Mouse (Mus musculus) granulocyte monocyte progenitor cell, adult 5-6 weeks (primary cell): ENCODE data around the gene Lrtm1. TPM values are rescaled to one million over a fixed set of nuclear protein-coding genes. Genes with fewer than 3 reads are reported as not detected.

Experiments
- ATAC-seq: replicated peaks from 2 replicates; pipeline ENCODE4 v1.8.0; 2016; ENCODE audit warnings: mild to moderate bottlenecking, moderate TSS enrichment, inconsistent platforms; ENCODE audit not compliant: poor library complexity, severe bottlenecking
- total RNA-seq, 2 experiments: library from RNA; stranded (forward) in 1 of 2; stranded (reverse) in 1 of 2; fragments of 200-712, 200-1000 nt in 1 of 2; fragments of >200 nt in 1 of 2; fragmentation: Nextera tagmentation in 1 of 2; gene quantifications; 2 replicates each; pipeline ENCODE4 v1.2.3; 2014 to 2017

Lrtm1 gene
- not detected in 2 replicates for total RNA-seq (2014; fragmentation: Nextera tagmentation)
- total RNA-seq (2017), result not detected in 2 replicates

GRCm38 (mm10) chr14:29017883-29018282, at the start of gene Lrtm1:
Gene Lrtm1 (plus strand): TSS chr14:29018208.
- no peak for ATAC-seq

DNA sequence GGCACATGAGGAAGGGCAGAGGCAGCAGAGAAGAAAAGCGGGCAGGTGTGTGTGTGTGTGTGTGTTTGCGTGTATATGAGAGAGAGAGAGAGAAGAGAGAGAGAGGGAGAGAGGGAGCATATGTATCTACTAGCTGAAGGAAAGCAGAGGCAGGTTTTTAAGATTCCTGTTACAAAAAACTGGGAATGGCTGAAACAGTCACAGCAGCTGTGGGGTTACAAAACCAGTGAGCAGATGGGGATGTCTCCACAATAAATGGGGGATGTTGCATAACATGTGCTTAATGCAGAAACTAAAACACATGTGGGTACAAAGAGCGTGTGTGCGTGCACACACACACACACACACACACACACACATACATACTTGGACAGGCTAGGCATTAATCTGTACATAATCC, 48.8 kb upstream of the Lrtm1 start:
- no peak for ATAC-seq

GRCm38 (mm10) chr14:28972620-28973019, 45.4 kb upstream of the Lrtm1 start:
- no peak for ATAC-seq

DNA sequence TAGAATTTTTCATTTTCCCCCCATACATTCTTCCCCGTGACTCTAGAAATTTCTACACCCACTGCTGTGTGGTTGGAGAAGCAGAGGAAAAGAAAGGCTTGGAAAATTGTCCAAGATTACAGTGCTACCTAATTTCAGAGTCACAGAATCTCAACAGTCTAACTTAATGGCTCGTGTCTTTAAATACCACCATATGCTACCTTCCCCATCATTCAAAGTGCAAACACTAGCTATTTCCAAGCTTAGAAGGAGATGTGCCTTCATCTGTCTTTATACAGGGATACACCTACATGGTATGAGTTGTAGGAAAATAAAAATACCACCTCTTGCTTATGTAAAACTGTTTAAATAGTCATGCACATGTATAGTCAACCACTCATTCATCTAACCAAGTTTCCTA, 38.8 kb upstream of the Lrtm1 start:
- no peak for ATAC-seq

DNA sequence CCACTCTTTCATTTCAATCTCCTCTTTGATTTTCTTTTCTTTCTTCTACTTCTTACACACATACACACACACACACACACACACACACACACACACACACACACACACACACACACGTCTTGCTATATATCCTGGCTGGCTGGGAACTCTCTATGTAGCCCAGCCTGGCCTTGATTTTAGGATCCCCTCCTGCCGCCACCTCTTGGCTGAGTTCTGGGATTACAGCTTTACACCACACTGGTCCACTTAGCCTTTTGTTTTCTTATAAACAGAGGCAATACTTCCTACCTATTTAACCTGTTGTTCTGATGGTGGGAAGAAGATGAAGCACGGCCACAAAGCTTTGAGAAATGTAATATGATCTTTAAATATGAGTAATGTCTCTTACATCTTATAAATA, 37.5 kb upstream of the Lrtm1 start:
- ATAC-seq, result no peak

- no peak for ATAC-seq
Observed at GRCm38 (mm10) chr14:28984276-28984675, 33.7 kb upstream of the Lrtm1 start.

DNA sequence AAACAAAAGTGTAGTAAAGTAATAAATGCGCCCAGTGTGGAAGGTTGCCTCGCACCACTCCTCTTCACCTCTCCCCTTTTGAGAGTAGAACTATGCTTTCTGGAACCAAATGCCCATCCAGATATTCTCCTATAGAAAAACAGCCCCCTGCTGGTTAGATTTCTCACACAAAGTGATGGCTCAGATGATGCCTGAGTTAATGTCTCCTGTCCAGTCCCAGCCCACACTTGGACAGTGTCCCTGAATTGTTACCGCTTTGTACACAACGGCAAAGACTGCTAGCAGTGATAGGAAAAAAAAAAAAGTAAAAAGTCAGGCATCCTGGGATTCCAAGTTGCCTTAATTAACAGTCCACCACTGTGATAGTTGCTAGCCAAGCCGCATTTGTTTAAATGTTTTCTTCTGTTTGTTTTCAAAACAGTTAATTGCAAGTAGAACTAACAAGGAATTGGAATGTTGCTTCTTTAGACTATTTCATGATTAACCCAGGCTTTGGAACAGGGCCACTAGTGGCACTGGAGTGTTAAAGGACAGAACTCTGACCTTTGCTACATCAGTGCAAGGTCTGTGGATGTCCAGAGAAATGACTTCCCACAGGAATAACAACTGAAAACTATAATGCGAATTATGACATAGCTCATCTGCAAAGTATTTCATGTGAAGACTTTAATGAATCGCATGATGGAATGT, 29.7 kb upstream of the Lrtm1 start:
- no peak for ATAC-seq

DNA sequence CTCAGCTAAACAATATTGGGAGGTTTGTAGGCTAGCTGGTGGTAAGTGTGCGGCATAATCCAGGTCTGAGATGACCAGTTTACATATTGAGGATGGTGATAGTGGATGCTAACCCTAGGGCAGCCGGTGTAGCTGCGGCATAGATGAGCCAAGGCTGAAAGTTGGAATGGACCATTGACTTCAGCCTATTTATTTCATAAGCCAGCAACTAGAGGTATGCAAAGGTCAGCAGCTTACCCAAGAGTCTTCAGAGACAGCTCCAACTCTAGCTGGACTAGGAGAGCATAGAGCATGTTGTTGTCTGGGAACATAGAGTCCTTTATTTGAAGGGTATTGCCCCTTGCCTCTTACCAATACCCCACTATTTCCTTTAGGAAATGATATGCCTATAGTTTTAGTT, 21.4 kb upstream of the Lrtm1 start:
- no peak for ATAC-seq

DNA sequence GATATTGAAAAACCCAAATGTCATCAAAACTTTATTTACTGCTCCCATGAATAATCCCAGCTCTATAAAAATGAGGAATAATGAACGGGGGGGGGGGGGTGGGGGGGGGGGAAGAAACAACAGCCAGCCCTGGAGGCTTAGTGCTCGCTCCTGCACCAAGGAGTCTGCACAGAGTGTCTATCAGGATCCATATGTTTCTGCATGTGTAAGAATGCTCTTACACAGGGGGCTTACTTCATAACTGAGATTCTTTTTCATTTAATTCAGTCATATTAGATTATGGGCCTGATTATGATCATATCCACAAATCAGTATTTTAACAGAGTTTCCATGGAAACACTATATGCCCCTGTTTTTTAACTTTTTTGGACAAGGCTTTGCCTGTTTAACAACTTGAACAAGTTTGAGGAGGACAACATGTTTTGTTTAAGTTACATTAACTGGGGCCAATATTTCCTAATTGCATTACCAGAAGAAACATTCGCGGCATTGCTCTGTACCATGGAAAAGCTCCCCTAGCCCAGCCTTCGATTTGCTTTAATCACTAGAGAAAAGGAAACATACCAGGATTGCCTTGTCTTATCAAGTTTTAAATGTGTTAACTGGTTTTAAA, 12.7 kb upstream of the Lrtm1 start:
- ATAC-seq, result no peak

- ATAC-seq, result no peak
Observed at GRCm38 (mm10) chr14:29009644-29010043, 8.4 kb upstream of the Lrtm1 start.

DNA sequence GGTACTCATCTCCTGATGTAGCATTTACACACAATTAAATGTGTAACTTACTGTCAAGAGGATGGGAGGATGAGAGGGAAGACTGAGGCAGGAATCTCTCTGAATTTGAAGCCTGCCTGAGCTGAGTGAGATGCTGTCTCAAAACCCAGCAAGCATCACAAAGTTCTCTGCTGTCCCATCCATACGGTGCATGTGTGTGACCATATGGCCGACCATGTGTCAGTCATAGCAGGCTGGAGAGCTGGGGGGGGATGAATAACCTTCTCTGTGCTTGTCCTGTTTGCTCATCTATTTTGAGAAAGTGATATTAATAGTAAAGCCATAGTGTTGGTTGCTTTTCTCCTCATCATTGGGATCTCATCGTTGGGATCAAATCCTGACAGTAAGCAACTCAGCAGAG, 4.8 kb upstream of the Lrtm1 start:
- no peak for ATAC-seq

DNA sequence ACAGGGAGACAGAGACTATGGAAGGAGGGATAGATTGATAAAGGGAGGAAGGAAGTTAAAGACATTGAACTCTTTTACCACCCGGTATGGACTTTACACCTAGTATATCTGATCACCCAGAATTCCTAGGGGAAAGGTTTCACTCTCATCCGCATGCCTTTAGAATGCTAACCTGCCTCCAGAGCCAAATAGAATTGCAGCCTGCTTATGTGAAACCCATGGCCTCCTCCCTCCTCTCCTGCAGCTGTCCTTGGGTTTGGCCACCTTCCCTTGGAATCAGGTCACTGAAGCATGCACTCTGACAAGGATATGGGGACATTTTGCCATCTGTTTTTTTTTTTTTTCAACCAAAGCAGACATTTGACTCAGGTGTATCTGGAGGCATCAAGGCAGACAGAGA, 3.3 kb upstream of the Lrtm1 start:
- no peak for ATAC-seq

DNA sequence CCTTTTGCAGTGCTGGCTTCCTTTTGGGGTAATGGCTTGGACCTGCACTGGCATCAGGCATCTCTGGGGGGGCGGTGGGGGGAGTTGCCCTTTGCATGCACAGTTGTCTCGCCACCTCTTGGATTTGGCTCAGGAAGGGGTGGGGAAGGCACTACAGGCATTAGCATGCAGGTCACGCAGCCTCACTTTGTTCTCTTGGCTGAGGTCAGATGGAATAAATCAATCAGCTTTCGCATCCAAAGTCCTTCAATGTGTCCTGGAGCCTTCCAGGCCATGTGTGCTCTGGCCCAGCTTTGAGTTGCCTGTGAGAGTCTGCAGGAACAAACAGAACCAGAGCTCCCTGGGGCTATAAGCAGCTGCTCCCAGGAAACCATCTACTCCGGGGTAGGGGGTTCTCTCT, 2.1 kb upstream of the Lrtm1 start:
- no peak for ATAC-seq

DNA sequence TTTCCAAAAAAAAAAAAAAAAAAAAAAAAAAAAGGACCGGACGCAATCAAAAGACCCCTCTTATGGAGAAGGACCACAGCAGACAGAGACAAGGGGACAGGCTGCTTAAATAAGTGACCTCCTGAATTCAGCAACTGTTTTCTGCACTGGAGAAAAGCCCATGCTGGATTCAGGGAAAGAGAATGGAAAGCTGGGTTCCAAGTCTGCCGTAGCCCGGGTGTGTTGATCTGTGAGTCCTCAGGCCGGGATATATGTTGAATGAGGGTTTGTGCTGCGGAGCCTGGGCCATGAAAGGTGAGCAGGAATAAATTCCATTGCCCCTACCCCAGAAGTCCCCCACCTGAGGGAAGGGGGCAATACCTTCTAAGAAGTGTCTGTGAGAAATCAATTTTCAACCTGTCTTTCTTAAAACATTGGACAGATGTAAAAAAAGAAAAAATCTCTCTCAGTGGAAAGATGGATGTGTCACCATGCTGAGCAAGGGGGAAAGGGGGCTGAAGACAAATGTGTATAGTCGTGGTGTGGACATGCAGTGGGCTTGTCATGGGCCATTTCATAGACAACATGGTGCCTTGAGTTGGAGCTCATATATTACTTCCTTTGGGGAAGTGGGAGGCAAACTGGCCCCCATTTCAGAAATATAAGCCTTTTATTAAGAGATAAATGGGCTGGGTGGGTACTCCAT, 450 bp downstream of the Lrtm1 start:
- no peak for ATAC-seq

GRCm38 (mm10) chr14:29021295-29021694, 3.3 kb downstream of the Lrtm1 start:
- ATAC-seq, result no peak

- no peak for ATAC-seq
Observed at GRCm38 (mm10) chr14:29023246-29023645, 5.2 kb downstream of the Lrtm1 start.

DNA sequence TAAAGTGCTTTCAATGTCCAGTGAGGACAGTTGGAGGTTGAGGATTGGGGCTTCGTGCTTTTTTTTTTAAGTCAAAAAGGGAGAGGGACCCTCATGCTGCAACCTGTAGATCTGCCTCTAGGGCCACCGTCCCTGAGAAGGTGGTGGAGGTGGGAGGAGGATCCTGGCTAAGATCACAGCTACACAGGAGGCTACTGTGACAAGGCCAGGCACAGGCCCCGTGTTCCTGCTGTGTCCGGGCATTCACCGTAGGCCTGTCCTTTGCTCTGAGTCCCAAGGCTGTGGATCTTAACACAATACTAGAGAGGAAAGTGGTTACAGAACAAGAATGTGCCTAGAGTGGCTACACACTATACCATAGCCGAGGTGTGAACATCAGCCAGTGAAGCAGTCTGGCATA, 7.3 kb downstream of the Lrtm1 start:
- no peak for ATAC-seq

GRCm38 (mm10) chr14:29027276-29027675, 9.3 kb downstream of the Lrtm1 start:
- ATAC-seq, result no peak

DNA sequence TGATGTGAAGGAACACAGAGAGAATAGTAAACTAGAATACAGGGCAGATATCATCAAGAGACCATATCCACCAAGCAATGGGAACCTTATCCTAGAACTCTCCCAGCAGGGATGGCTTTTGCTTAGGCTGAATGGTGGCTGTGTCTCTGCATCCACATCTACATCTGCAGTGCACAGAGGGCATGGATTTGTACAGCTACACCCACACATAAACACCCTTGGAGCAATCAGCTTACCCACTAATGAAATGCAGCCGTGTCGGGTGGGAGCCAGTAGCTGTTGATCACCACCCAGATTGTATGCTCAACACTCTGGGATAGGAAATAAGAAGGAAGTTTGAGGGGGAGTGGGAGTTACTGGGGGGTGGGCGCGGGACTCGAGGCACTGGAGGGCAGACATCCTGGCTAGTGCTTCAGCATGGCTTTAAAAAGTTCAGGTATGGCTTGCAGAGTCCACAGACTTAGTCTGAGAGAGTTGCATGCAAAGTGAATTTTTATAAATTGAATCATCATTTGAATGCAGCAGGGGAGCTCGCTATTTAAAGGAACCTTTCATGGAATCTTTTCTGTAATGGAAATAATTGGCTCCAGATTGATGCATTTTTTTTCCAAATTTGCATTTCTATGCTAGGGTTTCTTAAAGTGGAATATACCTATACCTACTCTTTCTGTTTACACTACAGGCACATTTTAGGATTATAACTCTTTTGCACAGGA, 10.5 kb downstream of the Lrtm1 start:
- ATAC-seq, result no peak

- ATAC-seq, result no peak
Observed at GRCm38 (mm10) chr14:29029107-29029469, 11.1 kb downstream of the Lrtm1 start.

DNA sequence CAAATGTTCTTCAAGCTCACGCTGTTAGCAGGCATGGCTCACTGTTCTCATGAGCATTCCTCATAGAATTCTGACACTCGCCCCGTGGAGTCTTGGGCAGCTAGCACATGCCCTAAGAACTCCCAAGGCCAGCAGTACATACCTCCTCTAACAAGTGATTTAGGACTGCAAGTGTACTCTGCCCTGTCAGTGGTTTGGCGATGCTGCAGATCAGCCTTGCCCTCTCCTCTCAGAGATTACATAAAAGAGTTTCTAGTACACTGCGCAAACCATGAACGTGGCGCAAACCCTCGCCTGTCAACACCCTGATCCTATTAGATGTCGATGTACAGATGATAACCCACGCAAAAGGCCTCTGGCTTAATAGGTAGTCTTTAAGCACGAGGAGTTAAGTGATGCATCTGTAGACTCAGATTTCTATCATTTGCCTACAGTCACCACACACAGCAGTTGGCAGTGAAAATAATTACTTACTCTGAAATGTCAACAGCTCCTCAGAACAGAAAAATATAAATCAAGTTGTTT, 11.9 kb downstream of the Lrtm1 start:
- ATAC-seq, result no peak
